Mouse (Mus musculus) hindbrain, embryonic 11.5 days (tissue): ENCODE data around the gene Btbd17. TPM values are rescaled to one million over a fixed set of nuclear protein-coding genes. Genes with fewer than 3 reads are reported as not detected.
A peak's percentile ranks its signal among the peaks of the same experiment; 100 is the strongest.

Experiments used
- ATAC-seq: fragments of 200-750 bp; cut with Nextera tagmentation; 2 replicates; pipeline ENCODE4 v1.8.0; 2017; ENCODE audit warnings: mild to moderate bottlenecking, moderate TSS enrichment, moderate library complexity; ENCODE audit not compliant: low FRiP score
- DNase-seq: peaks from one replicate; pipeline ENCODE4 v3.0.0-alpha.2; 2015; ENCODE audit warnings: low spot score
- H3K27ac ChIP-seq: fragments of 300-500 bp; sonication (generic); 2 replicates; pipeline ENCODE4 v1.5.1; 2014; ENCODE audit warnings: mild to moderate bottlenecking, low read depth, low read length
- H3K27me3 ChIP-seq: fragments of 300-500 bp; sonication (generic); 2 replicates; pipeline ENCODE4 v1.6.1; 2014; ENCODE audit warnings: mild to moderate bottlenecking, low read length, moderate library complexity, mixed read lengths; ENCODE audit not compliant: control insufficient read depth, insufficient read depth
- H3K36me3 ChIP-seq: fragments of 300-500 bp; sonication (generic); 2 replicates; pipeline ENCODE4 v1.6.1; 2014; ENCODE audit warnings: mild to moderate bottlenecking, low read length, moderate library complexity, mixed read lengths; ENCODE audit not compliant: control insufficient read depth, insufficient read depth
- H3K4me1 ChIP-seq: fragments of 300-500 bp; sonication (generic); replicated peaks from 2 replicates; pipeline ENCODE4 v1.6.1; 2014; ENCODE audit warnings: low read length, mixed read lengths; ENCODE audit not compliant: control insufficient read depth, insufficient read depth
- H3K4me2 ChIP-seq: fragments of 300-500 bp; sonication (generic); replicated peaks from 2 replicates; pipeline ENCODE4 v1.6.1; 2014; ENCODE audit warnings: mild to moderate bottlenecking, low read depth, low read length
- H3K4me3 ChIP-seq: fragments of 300-500 bp; sonication (generic); 2 replicates; pipeline ENCODE4 v1.5.1; 2014; ENCODE audit warnings: low read depth, low read length
- H3K9ac ChIP-seq: fragments of 300-500 bp; sonication (generic); 2 replicates; pipeline ENCODE4 v1.6.1; 2014; ENCODE audit warnings: low read depth, low read length
- H3K9me3 ChIP-seq: fragments of 300-500 bp; sonication (generic); 2 replicates; pipeline ENCODE4 v1.6.1; 2016; ENCODE audit warnings: low read length; ENCODE audit not compliant: control insufficient read depth
- WGBS: fragments of 180-500 bp; shearing (Covaris S2); extraction: QIAGEN DNeasy Blood & Tissue Kit; methylation state at CpG from one replicate; pipeline ENCODE4 v1.1.7; 2014; 5-methylcytosine and 5-hydroxymethylcytosine counted together
- polyA plus RNA-seq: library from polyadenylated mRNA; unstranded; fragments of >200 nt; fragmentation: Nextera tagmentation; extraction: Ambion mirVana; gene quantifications from 2 replicates; pipeline ENCODE4 v1.2.1, GENCODE M21; 2014

Gene Btbd17
- 39.2 and 46.2 TPM in 2 replicates for polyA plus RNA-seq

DNA sequence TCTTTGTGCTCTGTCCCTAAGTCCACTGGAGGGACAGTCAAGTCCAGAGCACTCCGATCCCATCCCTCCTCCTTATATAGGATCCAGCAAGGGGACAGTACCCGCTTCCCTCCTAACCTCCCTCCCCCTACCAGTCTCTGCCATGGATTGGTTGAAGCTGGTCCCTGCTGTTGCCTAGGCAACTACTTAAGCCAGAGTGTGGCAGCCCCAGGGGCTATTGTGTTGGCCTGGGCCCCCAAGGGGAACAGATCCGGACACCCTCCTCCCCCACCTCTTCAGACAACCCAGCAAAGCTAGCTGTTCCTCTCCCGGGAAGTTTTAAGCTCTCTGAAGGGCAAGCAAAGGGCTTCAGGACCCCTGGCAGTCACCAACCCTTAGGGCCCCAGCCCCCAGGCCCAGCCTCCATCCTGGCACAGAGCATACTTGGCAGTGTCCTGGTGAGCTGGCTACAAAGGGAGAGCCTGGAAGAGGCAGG lies at the start of gene Btbd17:
Btbd17 (minus strand) TSS at position 98 of the 475 bp plus-strand sequence.
- H3K9me3 ChIP-seq: no peaks in the 10 kb centered on the region
- peaks cover 14% of the 10 kb centered on the region; the same call in 1 of the 2 replicates for H3K27me3 ChIP-seq
- peak; percentile 91 for ATAC-seq
- peak; percentile 84 for DNase-seq
- peaks cover 16% of the 10 kb centered on the region for H3K4me1 ChIP-seq
- H3K9ac ChIP-seq: peak within 1 kb of the TSS; percentile 66
- H3K4me3 ChIP-seq: peak within 1 kb of the TSS; percentile 14
- WGBS: 1% methylated on average over 4 of the region's 4 CpGs
- no peaks in the 10 kb centered on the region for H3K36me3 ChIP-seq
- peak within 1 kb of the TSS; percentile 99 for H3K27ac ChIP-seq
- peak within 1 kb of the TSS; percentile 49 for H3K4me2 ChIP-seq

DNA sequence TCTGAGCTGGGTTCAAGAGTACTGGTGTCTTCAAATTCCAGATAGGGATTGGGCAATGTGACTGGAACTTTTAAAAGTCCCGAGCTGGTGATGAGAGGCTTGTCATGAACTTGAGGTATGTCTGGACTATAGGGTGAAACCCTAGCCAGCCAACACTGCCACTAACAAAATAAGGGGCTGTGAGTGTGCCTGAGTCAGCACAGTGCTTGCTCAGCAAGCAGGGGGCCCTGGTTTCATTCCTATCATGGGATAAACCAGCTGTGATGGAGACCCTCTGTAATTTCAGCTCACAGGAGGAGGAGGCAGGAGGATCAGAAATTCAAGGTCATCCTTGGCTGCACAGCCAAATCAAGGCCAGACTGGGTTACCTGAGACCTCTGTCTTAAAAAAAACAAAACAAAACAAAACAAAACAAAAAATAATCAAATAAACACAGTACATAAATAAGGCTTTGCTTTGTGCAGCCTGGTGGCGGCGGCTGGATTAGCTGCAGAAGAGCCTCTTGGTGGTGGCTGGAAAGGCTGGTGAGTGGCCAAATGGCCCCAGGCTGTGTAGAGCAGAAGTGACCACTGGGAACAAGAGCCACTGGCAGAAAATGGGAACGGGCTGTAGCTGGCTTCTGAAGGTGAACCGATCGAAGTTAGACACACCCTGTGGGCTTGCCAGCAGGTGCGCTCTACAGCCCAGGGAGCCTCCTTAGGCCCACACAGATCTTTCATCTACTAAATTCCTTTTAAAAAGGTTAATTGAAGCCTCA lies 48.9 kb upstream of the Btbd17 start:
- Histone ChIP-seq H3K9ac (no peak overlapping the region), H3K36me3 (no peaks in the 10 kb centered on the region), H3K4me1 (peaks cover 3% of the 10 kb centered on the region; the same call in 1 of the 2 replicates), H3K4me3 (no peak overlapping the region), H3K27me3 (peaks cover 8% of the 10 kb centered on the region), H3K9me3 (no peaks in the 10 kb centered on the region), H3K4me2 (no peak overlapping the region), H3K27ac (no peak overlapping the region)
- WGBS: 71% methylated on average over 7 of the region's 7 CpGs
- ATAC-seq (no peak), DNase-seq (no peak)

DNA sequence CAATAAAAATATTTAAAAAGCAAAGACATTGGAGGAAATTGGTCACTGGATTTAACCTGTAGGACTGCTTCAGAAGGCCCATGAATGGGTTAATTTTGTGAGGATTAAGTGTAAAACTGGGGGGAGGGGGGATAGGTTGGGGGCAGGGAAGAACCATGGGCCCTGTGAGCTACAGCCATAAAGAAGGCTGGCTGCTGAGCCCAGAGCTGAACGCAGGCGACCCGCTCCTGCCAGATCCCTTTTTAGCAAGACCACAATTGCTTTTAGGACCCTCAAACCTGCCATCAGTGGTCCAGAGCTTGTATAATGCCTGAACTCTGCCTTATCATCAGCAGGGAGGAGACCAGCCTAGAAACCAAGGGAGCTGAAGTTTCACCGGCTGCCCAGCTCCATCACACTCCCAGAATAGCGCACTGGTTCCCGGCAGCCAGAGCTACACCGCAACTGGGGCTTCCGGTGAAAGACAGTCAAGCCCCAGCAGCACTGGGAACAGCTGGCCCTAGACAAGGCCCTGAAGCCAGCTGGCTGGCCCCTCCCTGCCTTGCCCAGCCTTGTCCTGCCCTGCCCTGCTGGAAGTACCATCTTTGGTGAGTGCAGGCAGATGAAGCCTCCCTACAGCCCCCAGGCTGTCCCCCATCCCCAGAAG lies 48.2 kb upstream of the Btbd17 start:
- H3K36me3 ChIP-seq: no peaks in the 10 kb centered on the region
- WGBS: 11% methylated on average over 8 of the region's 8 CpGs
- no peak overlapping the region for H3K27ac ChIP-seq
- ATAC-seq (0 out of 2 replicates have a peak, but pooled peaks have one; percentile 56), DNase-seq (peak; percentile 46)
- no peak overlapping the region for H3K4me3 ChIP-seq
- H3K27me3 ChIP-seq: 0 out of 2 replicates have a peak, but pooled peaks cover 4% of the 10 kb centered on the region
- peaks cover 3% of the 10 kb centered on the region; the same call in 1 of the 2 replicates for H3K4me1 ChIP-seq
- no peak overlapping the region for H3K4me2 ChIP-seq
- no peaks in the 10 kb centered on the region for H3K9me3 ChIP-seq
- no peak overlapping the region for H3K9ac ChIP-seq

DNA sequence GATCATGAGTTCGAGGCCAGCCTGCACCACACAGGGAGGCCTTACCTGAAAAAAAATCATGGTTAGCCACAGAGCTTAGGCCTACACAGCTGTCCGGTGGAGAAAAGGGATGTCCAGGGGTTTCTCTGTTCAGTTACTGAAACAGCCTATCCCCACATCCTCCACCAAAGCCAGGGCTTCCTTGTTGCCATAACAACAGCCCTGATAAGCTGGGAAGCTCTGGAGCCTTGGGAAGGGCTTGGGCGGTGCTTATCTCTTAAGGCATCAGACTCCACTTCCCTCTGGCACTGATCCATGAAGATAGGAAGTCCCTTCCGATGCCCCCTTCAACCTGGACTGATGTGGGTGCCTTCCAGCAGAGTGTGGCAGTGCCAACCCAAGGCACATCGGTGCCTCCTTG lies 37.4 kb upstream of the Btbd17 start:
- no peak for ATAC-seq
- H3K9me3 ChIP-seq: no peaks in the 10 kb centered on the region
- H3K27ac ChIP-seq: no peak overlapping the region
- 67% methylated on average over 5 of the region's 5 CpGs for WGBS
- no peak for DNase-seq
- H3K4me1 ChIP-seq: peaks cover 7% of the 10 kb centered on the region
- no peak overlapping the region for H3K4me3 ChIP-seq
- no peaks in the 10 kb centered on the region for H3K36me3 ChIP-seq
- no peaks in the 10 kb centered on the region for H3K27me3 ChIP-seq
- no peak overlapping the region for H3K4me2 ChIP-seq
- H3K9ac ChIP-seq: no peak overlapping the region

DNA sequence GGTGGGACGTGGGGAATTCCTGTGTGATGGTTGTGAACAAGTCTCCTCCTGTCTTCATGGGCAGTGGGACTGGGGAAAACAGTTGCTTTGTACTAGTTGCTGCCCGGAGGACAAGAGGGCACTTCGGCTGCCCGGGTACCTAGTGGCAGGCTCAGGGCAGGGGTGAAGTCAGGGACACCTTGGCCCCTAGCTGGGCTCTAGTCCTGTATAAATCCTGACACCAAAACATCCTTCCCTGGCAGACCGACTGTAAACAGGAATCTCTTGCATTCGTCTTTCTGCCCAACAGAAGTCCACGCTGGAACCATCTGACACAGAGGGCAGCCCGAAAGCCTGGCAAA lies 34.7 kb upstream of the Btbd17 start:
- WGBS: 17% methylated on average over 8 of the region's 8 CpGs
- Histone ChIP-seq H3K4me3 (no peak overlapping the region), H3K4me1 (peaks cover 7% of the 10 kb centered on the region), H3K27me3 (no peaks in the 10 kb centered on the region), H3K4me2 (peak overlapping the region; percentile 57), H3K36me3 (no peaks in the 10 kb centered on the region), H3K9me3 (no peaks in the 10 kb centered on the region), H3K9ac (no peak overlapping the region; the same call in 1 of the 2 replicates), H3K27ac (peak overlapping the region; percentile 19)
- no peak for ATAC-seq
- peak; percentile 36 for DNase-seq

DNA sequence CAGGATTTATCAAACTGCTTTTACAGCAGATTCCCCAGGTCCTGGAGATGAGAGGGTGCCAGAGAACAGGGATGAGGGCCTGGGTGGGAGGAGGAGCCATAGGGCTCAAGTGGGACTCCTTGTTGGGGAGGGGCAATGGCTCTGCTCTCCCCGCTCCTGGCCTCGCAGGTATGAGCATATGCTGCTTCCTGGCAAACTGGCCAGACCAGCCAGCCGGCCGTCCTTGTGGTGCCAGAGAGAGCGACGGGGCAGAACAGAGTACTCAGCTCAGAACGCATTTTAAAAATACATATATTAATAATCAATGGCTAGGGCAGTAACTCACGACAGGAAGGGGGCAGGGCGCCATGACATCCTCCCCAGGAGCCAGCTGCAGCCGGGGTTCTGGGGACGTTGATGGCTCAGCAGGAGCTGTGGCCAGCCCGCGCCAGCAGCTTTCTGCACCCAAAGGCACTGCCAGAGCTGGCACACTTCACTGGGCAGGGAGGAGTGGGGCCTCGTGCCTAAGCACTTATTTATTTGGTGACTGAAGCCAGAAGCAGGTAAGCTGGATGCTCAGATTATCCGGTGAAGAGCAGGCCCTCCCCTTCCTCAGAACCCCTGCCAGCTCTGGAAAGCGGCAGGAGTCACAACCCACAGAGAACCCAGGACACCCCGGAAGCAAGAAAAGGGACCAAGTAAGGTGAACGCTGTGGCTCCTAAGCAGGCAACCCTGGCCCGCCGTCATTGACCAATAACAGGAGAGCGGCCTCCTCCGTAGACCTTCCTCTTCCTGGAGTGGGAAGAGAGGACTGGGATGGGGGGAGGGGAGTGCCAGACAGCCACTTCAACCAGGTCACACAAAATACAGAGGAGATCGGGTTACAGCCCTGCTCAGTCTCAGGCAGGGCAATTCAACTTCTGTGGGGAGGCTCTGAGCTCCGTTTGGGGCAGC lies 34.0 kb upstream of the Btbd17 start:
- Histone ChIP-seq H3K27ac (peak overlapping the region; percentile 19; the same call in 1 of the 2 replicates), H3K4me1 (peaks cover 7% of the 10 kb centered on the region), H3K27me3 (no peaks in the 10 kb centered on the region), H3K9me3 (no peaks in the 10 kb centered on the region), H3K4me3 (peak overlapping the region; percentile 15; the same call in 1 of the 2 replicates), H3K36me3 (no peaks in the 10 kb centered on the region), H3K4me2 (peak overlapping the region; percentile 57), H3K9ac (peak overlapping the region; percentile 52)
- WGBS: 10% methylated on average over 24 of the region's 24 CpGs
- peak; percentile 64 for ATAC-seq
- peak; percentile 77 for DNase-seq

DNA sequence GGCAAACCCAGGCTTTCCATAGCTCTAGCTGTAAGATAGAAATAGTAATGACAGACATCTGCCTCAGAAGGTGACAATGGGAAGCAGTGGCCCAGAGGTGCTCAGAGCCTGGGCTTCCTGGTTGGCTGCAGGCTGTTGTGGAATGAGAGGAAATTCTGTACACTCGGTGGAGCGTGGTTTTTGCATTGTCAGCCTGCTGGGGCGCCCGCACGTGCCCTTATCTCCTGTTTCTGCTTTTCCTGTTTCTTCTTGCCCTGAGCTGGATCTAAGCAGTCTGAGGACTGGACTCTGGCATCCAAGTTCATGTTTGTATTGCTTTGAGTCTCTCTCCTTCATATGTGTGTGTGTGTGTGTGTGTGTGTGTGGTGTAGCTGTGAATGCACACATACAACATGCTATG lies 30.9 kb upstream of the Btbd17 start:
- WGBS: 73% methylated on average over 5 of the region's 5 CpGs
- H3K4me2 ChIP-seq: no peak overlapping the region

DNA sequence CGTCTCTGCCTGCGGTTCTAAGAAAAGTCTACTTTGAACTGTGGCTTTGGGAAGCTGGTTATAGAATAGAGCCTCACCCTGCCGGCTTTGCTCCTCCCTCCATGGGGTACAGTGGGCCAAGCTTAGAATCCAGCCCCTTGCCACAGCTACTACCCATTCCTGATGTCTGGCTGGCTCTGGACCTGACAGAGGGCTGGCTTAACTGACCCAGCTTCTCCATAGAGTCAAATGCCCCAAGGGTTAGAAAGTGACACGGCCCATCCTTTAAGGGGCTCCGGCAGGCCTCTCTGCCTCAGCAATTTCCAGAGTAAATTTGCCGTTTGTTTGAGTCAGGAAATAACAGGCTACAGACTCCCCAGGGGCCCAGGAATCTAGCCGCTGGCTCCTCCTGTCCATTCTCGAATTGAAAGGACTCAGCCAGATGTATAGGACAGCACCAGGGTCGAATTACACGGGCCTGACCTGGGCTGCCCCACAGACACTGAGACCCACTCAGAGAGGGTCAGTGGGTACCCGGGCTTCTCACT lies 27.5 kb upstream of the Btbd17 start:
- DNase-seq: peak; percentile 53
- H3K36me3 ChIP-seq: no peaks in the 10 kb centered on the region
- peaks cover 12% of the 10 kb centered on the region for H3K4me1 ChIP-seq
- H3K27me3 ChIP-seq: no peaks in the 10 kb centered on the region
- no peak for ATAC-seq
- H3K4me2 ChIP-seq: no peak overlapping the region
- peak overlapping the region; percentile 68; the same call in 1 of the 2 replicates for H3K27ac ChIP-seq
- no peak overlapping the region for H3K4me3 ChIP-seq
- no peaks in the 10 kb centered on the region for H3K9me3 ChIP-seq
- 5% methylated on average over 11 of the region's 11 CpGs for whole genome bisulfite sequencing
- H3K9ac ChIP-seq: no peak overlapping the region

More for the DNA sequence above, 30.9 kb upstream of the Btbd17 start:
- Histone ChIP-seq H3K9me3 (no peaks in the 10 kb centered on the region), H3K4me3 (no peak overlapping the region), H3K27ac (no peak overlapping the region), H3K36me3 (no peaks in the 10 kb centered on the region), H3K4me1 (peaks cover 17% of the 10 kb centered on the region), H3K27me3 (no peaks in the 10 kb centered on the region), H3K9ac (no peak overlapping the region)
- no peak for DNase-seq
- ATAC-seq: no peak
